Mouse (Mus musculus): ENCODE measurements around the gene Pxn.

DNA sequence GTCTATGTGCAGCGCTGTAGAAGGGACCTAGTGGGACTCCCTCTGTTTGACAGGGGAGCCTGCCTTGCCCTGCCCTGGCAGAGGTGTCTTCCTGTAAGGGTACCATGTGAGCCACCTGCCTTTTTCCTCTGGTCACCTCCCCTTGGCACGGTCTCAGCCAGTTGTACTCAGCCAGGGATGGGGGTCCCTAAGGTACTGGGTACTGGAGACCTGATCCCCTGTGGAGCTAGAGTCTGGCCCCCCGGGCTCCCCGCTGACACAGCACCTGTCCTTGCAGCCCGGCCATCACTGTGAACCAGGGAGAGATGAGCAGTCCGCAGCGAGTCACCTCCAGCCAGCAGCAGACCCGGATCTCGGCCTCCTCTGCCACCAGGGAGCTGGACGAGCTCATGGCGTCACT lies 40.1 kb downstream of the Pxn start:
- TF ChIP-seq POLR2A (IDR thresholded peaks at IDR 0.05; ENCODE audit: insufficient read length, low read depth) (no peak), USF1 (IDR thresholded peaks at IDR 0.05; ENCODE audit: low read depth) (no peak), TCF12 (IDR thresholded peaks at IDR 0.05; ENCODE audit: insufficient read depth, poor library complexity, severe bottlenecking) (no peak), MAX (IDR thresholded peaks at IDR 0.05; ENCODE audit: low read depth) (no peak), E2F4 (IDR thresholded peaks at IDR 0.05; ENCODE audit: insufficient read depth) (no peak), POLR2AphosphoS2 (IDR thresholded peaks at IDR 0.05; ENCODE audit: insufficient read length, low read depth) (no peak)
